Mouse (Mus musculus) left cerebral cortex, adult 11 months (tissue): ENCODE measurements around the gene Nln.

Experiments used
- DNase-seq: peaks from one replicate; pipeline ENCODE4 v3.0.0; 2022; ENCODE audit warnings: low spot score

The Nln gene

DNA sequence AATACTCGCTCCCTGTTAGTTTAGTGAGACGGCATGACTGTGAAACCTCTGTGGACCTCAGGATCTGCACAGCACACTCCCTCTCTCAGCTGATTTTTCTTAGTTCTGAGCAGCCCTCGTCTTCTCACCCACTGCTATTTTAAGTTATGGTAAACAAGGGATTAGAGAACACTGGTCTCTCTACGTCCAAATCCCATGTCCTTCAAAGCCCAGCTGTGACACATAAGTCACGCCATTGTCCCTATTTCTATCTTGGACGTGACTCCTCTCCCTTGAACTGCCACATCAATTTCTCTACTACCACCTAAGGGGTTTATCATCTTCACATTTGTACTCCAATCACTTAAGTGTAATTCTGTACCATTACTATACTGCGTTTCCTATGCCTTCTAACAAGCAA, 13.5 kb downstream of the Nln start:
- DNase-seq: no peak

GRCm38 (mm10) chr13:104094531-104095385, 14.7 kb downstream of the Nln start:
- no peak for DNase-seq

DNA sequence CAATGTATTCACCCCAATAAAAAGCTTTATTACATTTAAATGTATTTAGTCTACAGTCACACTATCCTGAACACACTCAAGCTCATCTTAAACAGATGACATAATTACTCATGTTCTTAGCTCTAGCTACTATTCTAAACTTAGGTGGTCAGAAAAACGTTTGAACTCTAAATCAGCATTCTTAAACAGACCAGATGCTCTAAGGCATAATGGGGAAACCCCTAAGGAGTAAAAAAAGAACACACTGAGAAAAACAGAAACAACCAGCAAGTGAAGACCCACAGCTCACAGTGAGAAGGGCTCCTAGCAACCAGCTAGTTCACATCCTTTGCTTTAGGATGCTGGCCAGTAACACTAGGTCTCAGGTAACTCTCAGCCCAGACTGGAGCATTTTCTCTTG, 17.7 kb downstream of the Nln start:
- DNase-seq: no peak

GRCm38 (mm10) chr13:104089387-104089786, 20.0 kb downstream of the Nln start:
- no peak for DNase-seq

DNA sequence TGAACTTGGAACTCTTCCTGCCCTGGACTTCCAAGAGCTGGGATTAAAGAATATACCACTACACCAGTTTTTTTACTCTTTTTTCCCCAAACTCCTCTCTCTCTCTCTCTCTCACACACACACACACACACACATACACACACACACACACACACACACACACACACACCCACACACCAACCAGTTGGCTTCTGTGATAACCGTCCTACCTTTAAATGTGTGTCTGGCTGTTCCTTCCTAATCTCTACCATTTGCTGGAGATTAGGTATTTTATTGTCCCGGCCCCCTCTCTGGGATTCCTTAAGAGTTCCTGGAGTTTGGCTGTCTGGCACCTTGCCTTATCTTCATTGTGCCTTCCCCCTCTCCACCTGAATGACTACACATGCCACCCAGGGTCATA, 24.8 kb downstream of the Nln start:
- DNase-seq: no peak

GRCm38 (mm10) chr13:104082504-104082903, 26.9 kb downstream of the Nln start:
- no peak for DNase-seq

DNA sequence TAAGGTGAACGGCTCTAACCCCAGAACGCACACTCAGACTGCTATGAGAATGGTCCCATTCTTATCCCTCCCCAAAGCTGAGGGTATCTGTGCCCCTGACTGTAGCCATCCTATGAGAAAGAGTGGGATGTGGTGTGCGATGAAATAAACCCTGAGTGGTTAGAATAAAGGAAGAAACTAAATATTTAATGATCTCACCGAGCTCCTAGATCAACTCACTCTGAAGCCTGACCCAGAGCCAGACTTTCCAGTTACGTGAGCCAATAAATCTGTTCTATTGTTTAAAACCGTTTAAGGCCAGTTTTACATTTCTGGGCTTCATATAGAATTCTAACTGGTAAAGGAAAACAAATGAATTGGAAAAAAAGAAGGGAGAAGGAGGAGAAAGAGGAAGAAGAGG, 32.4 kb downstream of the Nln start:
- DNase-seq: no peak

DNA sequence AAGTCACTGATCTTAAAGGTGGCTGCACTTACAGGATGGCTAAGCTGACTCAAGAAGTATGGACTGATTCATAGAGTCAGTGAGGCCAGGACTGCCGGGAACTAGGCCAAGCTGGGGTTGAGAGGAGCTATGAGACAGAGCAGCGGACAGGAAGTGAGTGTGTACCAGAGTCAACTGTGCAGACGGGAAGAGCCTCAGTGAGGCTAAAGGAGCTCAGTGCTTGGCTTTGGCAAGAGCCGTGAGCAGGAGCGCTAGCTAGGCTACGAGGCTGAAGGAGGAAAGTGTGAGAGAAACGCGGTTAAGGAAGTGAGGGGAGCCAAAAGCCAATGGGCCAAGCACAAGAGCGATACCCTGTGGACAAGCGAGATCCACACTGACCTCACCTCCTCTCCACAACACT, 34.7 kb downstream of the Nln start:
- no peak for DNase-seq

DNA sequence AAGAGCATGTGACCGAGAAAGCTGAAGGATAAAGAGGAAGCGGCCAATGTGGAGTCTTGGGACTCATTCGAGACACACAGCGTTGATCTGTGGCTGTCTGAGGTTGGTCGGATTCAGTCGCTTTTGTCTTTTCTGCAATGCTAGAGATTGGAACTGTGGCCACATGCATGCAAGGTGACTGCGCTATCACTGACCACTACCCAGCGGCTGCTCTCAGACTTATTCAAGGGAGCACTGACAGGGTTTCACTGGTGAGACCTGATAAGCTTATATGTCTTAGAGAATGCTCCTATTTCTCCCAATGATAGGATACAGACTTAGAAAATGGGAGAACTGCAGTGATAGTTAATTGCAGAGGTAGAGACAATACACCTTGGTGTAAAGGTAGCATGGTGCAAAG, 35.2 kb downstream of the Nln start:
- no peak for DNase-seq

DNA sequence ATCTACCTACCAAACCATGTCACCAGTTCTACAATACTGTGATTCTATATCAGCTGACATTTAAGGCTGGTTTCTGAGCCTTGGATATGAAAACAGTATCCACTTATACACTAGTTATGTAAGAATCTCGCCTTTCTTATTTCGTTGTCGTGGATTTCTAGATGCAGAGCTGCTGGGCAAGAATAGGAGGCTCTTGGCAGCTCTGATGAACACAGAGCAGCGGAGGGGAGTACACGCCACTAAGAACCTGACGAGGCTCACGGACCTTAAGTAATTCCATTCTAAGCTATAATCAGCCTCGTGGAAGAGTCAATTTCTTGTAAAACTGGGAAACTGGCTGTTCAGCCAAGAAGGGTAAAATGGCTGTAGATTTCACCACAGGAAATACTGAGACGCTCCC, 37.1 kb downstream of the Nln start:
- no peak for DNase-seq

DNA sequence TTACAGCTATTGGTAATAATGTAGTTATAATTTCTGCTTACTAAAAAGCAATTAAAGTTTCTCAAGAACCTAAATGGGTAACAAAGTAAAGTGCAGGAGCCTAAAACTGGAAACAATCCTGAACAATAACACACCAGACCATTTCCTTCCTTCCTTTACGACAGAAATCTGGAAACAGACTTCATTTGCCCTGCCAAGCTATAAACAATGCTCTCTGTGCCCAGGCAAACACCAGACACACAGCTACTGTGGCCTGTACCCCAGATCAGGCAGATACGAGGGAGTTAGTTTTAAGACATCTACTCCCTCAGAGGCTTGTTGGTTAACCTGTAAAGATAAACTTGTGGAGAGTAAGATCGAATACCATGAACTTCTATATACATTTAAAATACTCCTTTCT, 38.7 kb downstream of the Nln start:
- no peak for DNase-seq

DNA sequence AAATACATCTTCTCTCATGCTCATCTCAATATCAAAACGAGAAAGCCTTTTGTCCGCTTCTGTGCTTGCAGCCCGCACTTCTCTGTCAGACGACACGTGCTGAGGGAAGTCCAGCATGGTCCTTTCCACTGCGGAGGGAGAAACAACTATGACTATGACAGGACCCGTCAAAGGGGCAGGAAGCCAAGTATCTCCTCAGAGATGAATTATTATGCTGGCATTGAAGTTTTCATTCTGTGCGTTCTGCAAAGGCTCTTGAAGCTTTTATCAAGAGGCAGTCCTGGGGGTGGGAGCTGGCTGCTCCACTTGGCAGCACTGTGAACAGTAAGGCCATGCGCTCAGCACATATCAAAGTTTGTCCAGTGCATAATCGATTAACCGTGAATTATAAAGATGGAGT, 40.2 kb downstream of the Nln start:
- DNase-seq: no peak

DNA sequence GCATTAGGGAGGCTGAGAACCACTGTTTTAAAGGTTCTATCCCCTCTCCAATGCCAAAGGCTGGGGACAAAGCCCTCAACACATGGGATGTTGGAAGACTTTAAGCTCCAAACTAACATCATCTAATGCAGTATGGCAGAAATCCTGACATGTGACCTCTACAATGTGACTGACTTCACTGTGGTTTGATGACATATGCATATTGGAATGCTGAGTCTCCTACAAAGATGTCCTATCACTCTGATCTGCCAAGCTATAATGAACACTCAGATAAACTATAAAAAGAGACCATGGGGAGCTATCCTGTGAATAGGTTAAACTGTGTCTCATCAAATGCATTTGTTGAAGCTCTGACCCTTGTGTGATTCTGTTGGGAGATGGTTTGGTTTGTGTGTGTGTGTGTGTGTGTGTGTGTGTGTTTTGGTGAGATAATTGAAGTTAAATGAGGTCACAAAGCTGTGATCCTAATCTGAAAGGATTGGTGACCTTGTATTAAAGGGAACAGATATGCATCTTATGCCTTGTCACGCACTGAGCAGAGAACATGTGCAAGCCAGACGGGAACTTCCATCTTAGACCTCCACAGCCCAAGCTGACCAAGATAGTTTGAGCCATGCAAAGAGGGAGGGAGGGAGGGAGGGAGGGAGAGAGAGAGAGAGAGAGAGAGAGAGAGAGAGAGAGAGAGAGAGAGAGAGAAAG, 43.6 kb downstream of the Nln start:
- no peak for DNase-seq

- DNase-seq: no peak
These were observed 46.4 kb downstream of the Nln start for GRCm38 (mm10) chr13:104063061-104063460.

GRCm38 (mm10) chr13:104061975-104062750, 47.3 kb downstream of the Nln start:
- DNase-seq: no peak

DNA sequence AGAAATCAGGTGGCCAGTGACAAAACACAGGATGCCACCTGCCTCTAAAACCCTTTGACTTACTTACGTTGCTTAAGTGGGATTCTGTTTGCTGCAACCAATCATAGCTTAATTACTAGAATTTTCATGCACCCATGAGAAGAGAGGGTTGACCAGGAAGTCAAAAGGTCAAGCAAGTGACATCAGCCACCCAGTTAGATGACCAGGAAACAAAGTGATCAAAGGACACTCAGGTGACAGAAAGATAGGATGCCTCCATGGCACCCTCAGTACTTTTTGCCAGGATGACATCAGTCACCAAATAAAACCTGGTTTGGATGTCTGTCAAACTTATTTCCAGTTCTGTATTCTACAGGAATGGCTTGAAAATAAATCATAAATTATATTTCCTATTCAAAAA, 49.2 kb downstream of the Nln start:
- DNase-seq: no peak

DNA sequence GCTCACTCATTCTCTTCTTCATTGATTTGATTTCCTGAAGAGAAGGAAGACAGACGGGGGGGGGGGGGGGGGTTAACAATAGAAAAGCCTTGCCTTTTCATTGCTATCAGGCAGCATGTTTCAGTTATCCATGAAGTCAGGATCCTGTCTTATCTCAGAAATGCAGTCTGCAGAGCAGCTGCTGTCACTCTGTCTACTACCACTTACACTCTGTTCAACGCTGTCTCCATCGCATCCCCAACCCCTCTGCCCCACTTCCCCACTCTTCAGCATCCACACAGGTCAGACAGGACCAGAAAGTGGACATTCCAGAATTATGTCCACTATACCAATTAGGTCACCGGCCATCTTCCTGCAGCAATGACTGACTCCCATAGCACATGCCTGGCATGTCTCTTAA, 49.9 kb downstream of the Nln start:
- no peak for DNase-seq

DNA sequence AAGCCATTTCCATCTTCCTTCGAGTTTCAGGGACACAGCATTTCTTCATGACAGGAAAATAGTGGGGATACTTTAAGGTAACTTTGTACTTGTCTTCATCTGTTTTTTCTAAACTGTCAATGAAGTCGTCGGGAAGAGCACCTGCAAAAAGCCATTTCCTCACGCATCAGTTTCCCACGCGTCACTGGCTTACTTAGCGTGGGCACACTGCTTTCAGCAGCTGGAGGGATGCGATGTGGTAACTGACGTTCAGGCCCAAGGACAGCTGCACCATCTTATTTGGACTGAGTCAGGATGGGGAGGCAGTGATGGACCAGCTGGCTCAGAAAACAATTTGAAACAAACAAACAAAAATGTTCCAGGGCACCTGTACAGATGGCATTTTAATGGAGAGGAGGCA, 50.7 kb downstream of the Nln start:
- DNase-seq: no peak

- no peak for DNase-seq
These were observed 57.1 kb downstream of the Nln start for GRCm38 (mm10) chr13:104052271-104052753.

- no peak for DNase-seq
These were observed 60.6 kb downstream of the Nln start for GRCm38 (mm10) chr13:104048835-104049234.

DNA sequence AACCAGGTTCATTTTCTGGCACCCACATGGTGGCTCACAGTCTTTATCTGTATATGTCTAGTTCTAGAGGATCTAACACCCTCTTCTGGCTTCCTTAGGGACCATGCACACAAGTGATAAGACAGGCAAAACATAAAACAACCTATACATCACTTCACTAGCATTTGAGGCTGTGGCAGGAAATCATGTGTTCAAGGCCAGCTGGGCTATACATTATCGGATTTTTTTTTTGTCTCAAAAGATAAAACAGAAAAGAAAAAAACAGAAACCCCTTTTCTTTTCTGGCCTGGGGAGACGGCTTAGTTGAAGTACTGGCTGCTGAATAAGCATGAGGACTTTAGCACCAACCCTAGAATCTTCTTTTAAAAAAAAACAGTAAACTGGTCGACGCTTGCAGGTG, 64.3 kb downstream of the Nln start:
- no peak for DNase-seq

- no peak for DNase-seq
These were observed 65.1 kb downstream of the Nln start for GRCm38 (mm10) chr13:104044332-104044731.

DNA sequence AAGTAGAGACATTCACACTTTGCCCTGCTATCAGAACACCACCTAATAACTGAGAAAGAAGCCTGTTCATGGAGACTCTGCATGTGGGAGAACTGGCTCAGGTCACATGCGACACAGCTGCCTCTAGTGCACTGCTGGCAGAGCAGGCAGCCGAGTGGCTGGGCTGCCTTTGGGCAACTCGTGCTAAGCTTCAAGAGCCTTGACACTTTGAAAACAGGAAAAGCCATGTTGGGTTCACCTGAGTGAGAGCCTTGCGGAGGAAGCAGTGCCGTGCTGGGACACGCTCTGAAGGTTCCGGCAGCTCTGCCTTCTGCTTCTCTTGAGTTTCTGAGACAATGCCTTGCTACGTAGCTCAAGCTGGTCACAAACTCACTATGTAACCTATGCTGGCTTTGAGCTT, 66.7 kb downstream of the Nln start:
- DNase-seq: no peak
